Mouse (Mus musculus) stomach, embryonic 15.5 days (tissue): ENCODE measurements at regions not wholly inside any gene's neighbourhood (a gene's known extent, or its start where the extent isn't known, plus 50 kb on each side); places are given as distances from the start of the nearest gene placed in this dataset. TPM values are rescaled to one million over a fixed set of nuclear protein-coding genes. Genes with fewer than 3 reads are reported as not detected.
A peak's percentile ranks its signal among the peaks of the same experiment; 100 is the strongest.

Source experiments
- ATAC-seq: fragments of 200-750 bp; cut with Nextera tagmentation; 2 replicates; pipeline ENCODE4 v1.8.0; 2017; ENCODE audit warnings: low read depth, moderate number of reproducible peaks, moderate TSS enrichment; ENCODE audit not compliant: insufficient read depth, low FRiP score
- H3K27ac ChIP-seq: fragments of 300-500 bp; sonication (generic); 2 replicates; pipeline ENCODE4 v1.5.1; 2015; ENCODE audit warnings: mild to moderate bottlenecking, inconsistent platforms
- H3K27me3 ChIP-seq: fragments of 300-500 bp; sonication (generic); replicated peaks from 2 replicates; pipeline ENCODE4 v1.6.1; 2015; ENCODE audit warnings: inconsistent platforms
- H3K36me3 ChIP-seq: fragments of 300-500 bp; sonication (generic); 2 replicates; pipeline ENCODE4 v1.6.1; 2015; ENCODE audit warnings: inconsistent platforms
- H3K4me1 ChIP-seq: fragments of 300-500 bp; sonication (generic); 2 replicates; pipeline ENCODE4 v1.6.1; 2015; ENCODE audit warnings: inconsistent platforms
- H3K4me2 ChIP-seq: fragments of 300-500 bp; sonication (generic); 2 replicates; pipeline ENCODE4 v1.6.1; 2015; ENCODE audit warnings: mild to moderate bottlenecking, inconsistent platforms
- H3K4me3 ChIP-seq: fragments of 300-500 bp; sonication (generic); replicated peaks from 2 replicates; pipeline ENCODE4 v1.5.1; 2015; ENCODE audit warnings: inconsistent platforms
- H3K9ac ChIP-seq: fragments of 300-500 bp; sonication (generic); 2 replicates; pipeline ENCODE4 v1.6.1; 2015; ENCODE audit warnings: inconsistent platforms
- H3K9me3 ChIP-seq: fragments of 300-500 bp; sonication (generic); 2 replicates; pipeline ENCODE4 v1.6.1; 2016; ENCODE audit warnings: inconsistent platforms
- WGBS: fragments of 180-500 bp; shearing (Covaris S2); methylation state at CpG from one replicate; pipeline ENCODE4 v1.1.7; 2015; 5-methylcytosine and 5-hydroxymethylcytosine counted together
- microRNA-seq: library from miRNA; unstranded; fragments of <30 nt; microRNA quantifications from one replicate; pipeline ENCODE4, GENCODE M21; 2016

GRCm38 (mm10) chr8:128272866-128273344 lies 85.5 kb upstream of the Nrp1 start:
- H3K27ac ChIP-seq, result 0 out of 2 replicates have a peak overlapping the region, but pooled peaks have one; percentile 21
- H3K9ac ChIP-seq, result no peak overlapping the region
- 0 out of 2 replicates have a peak, but pooled peaks have one; percentile 31 for ATAC-seq

GRCm38 (mm10) chr8:128276475-128276874 lies 81.9 kb upstream of the Nrp1 start:
- Histone ChIP-seq H3K36me3 (no peaks in the 10 kb centered on the region), H3K9ac (no peak overlapping the region), H3K27ac (no peak overlapping the region), H3K9me3 (no peaks in the 10 kb centered on the region), H3K4me1 (peaks cover 3% of the 10 kb centered on the region; the same call in 1 of the 2 replicates), H3K4me3 (no peak overlapping the region), H3K4me2 (no peak overlapping the region), H3K27me3 (no peaks in the 10 kb centered on the region)
- 71% methylated on average over 1 of the region's 1 CpGs for WGBS
- ATAC-seq, result no peak

More at GRCm38 (mm10) chr8:128272866-128273344, 85.5 kb upstream of the Nrp1 start:
- H3K4me2 ChIP-seq, result no peak overlapping the region
- 39% methylated on average over 3 of the region's 3 CpGs for WGBS
- H3K4me1 ChIP-seq, result peaks cover 3% of the 10 kb centered on the region; the same call in 1 of the 2 replicates
- no peak overlapping the region for H3K4me3 ChIP-seq
- H3K36me3 ChIP-seq, result no peaks in the 10 kb centered on the region
- no peaks in the 10 kb centered on the region for H3K9me3 ChIP-seq
- no peaks in the 10 kb centered on the region for H3K27me3 ChIP-seq

GRCm38 (mm10) chr8:128282802-128283201 lies 75.6 kb upstream of the Nrp1 start:
- no peaks in the 10 kb centered on the region for H3K36me3 ChIP-seq
- H3K9ac ChIP-seq, result no peak overlapping the region
- H3K27me3 ChIP-seq, result no peaks in the 10 kb centered on the region
- ATAC-seq, result no peak
- H3K4me1 ChIP-seq, result no peaks in the 10 kb centered on the region
- no peak overlapping the region for H3K4me2 ChIP-seq
- WGBS, result 66% methylated on average over 3 of the region's 3 CpGs
- no peak overlapping the region for H3K4me3 ChIP-seq
- no peaks in the 10 kb centered on the region for H3K9me3 ChIP-seq
- no peak overlapping the region for H3K27ac ChIP-seq

GRCm38 (mm10) chr8:128283365-128283764 lies 75.0 kb upstream of the Nrp1 start:
- no peaks in the 10 kb centered on the region for H3K27me3 ChIP-seq
- no peak overlapping the region for H3K4me2 ChIP-seq
- 82% methylated on average over 2 of the region's 2 CpGs for WGBS
- ATAC-seq, result no peak
- H3K9me3 ChIP-seq, result no peaks in the 10 kb centered on the region
- no peak overlapping the region for H3K9ac ChIP-seq
- no peaks in the 10 kb centered on the region for H3K36me3 ChIP-seq
- no peak overlapping the region for H3K4me3 ChIP-seq
- no peak overlapping the region for H3K27ac ChIP-seq
- H3K4me1 ChIP-seq, result no peaks in the 10 kb centered on the region

GRCm38 (mm10) chr8:128284816-128285215 lies 73.6 kb upstream of the Nrp1 start:
- H3K4me3 ChIP-seq, result no peak overlapping the region
- no peak overlapping the region for H3K27ac ChIP-seq
- H3K27me3 ChIP-seq, result no peaks in the 10 kb centered on the region
- H3K4me1 ChIP-seq, result no peaks in the 10 kb centered on the region
- H3K9ac ChIP-seq, result no peak overlapping the region
- H3K4me2 ChIP-seq, result no peak overlapping the region
- no peak for ATAC-seq
- no peaks in the 10 kb centered on the region for H3K9me3 ChIP-seq
- H3K36me3 ChIP-seq, result no peaks in the 10 kb centered on the region
- 58% methylated on average over 3 of the region's 3 CpGs for WGBS

- Histone ChIP-seq H3K9ac (no peak overlapping the region), H3K27me3 (no peaks in the 10 kb centered on the region), H3K27ac (no peak overlapping the region), H3K4me1 (no peaks in the 10 kb centered on the region), H3K9me3 (no peaks in the 10 kb centered on the region), H3K4me2 (no peak overlapping the region), H3K4me3 (no peak overlapping the region), H3K36me3 (no peaks in the 10 kb centered on the region)
- ATAC-seq, result no peak
- WGBS, result 38% methylated on average over 4 of the region's 4 CpGs
These were observed 68.3 kb upstream of the Nrp1 start for GRCm38 (mm10) chr8:128290076-128290475.

- Histone ChIP-seq H3K27me3 (no peaks in the 10 kb centered on the region), H3K9ac (no peak overlapping the region), H3K27ac (no peak overlapping the region), H3K4me3 (no peak overlapping the region), H3K4me2 (no peak overlapping the region), H3K36me3 (no peaks in the 10 kb centered on the region), H3K4me1 (no peaks in the 10 kb centered on the region), H3K9me3 (no peaks in the 10 kb centered on the region)
- WGBS, result 82% methylated on average over 6 of the region's 6 CpGs
- ATAC-seq, result no peak
These were observed 66.0 kb upstream of the Nrp1 start for GRCm38 (mm10) chr8:128292394-128292793.

- no peak for ATAC-seq
- no peaks in the 10 kb centered on the region for H3K9me3 ChIP-seq
- H3K27ac ChIP-seq, result no peak overlapping the region
- H3K4me2 ChIP-seq, result no peak overlapping the region
- no peaks in the 10 kb centered on the region for H3K4me1 ChIP-seq
- H3K9ac ChIP-seq, result no peak overlapping the region
- no peaks in the 10 kb centered on the region for H3K27me3 ChIP-seq
- WGBS, result 89% methylated on average over 14 of the region's 14 CpGs
- H3K36me3 ChIP-seq, result no peaks in the 10 kb centered on the region
- H3K4me3 ChIP-seq, result no peak overlapping the region
These were observed 61.5 kb upstream of the Nrp1 start for GRCm38 (mm10) chr8:128296728-128297380.

- Histone ChIP-seq H3K9ac (no peak overlapping the region), H3K9me3 (no peaks in the 10 kb centered on the region), H3K4me1 (no peaks in the 10 kb centered on the region), H3K4me3 (no peak overlapping the region), H3K4me2 (no peak overlapping the region), H3K27ac (no peak overlapping the region), H3K36me3 (no peaks in the 10 kb centered on the region), H3K27me3 (no peaks in the 10 kb centered on the region)
- 72% methylated on average over 2 of the region's 2 CpGs for WGBS
- no peak for ATAC-seq
These were observed 56.1 kb upstream of the Nrp1 start for GRCm38 (mm10) chr8:128302322-128302721.

Small RNA genes in the stretch of these regions (microRNA-seq; reads per million reads assigned to microRNA genes)
- gene Mir21c, result not detected
